Mouse (Mus musculus): ENCODE data around the gene Srebf2.

Gene Srebf2

DNA sequence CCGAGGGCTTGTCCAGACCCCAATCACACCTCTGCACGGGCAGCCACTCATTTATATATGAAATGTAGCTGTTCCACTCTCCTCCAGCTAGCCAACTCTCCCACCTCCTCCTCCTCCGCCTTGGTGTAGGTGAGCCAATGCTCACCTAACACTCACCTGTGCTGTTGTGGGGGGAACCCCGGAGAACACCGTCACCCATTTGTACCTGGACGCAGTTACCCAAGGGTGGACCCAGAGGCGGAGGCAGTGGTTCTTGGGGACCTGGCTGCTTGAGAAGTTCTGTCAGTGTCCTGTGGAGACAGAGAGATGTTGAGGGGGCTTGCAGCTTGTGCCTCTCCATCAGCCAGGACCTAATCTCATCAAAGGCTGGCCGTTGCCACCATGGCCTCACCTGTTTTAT is 61.3 kb downstream of the Srebf2 start:
- DNase-seq = no peak

DNA sequence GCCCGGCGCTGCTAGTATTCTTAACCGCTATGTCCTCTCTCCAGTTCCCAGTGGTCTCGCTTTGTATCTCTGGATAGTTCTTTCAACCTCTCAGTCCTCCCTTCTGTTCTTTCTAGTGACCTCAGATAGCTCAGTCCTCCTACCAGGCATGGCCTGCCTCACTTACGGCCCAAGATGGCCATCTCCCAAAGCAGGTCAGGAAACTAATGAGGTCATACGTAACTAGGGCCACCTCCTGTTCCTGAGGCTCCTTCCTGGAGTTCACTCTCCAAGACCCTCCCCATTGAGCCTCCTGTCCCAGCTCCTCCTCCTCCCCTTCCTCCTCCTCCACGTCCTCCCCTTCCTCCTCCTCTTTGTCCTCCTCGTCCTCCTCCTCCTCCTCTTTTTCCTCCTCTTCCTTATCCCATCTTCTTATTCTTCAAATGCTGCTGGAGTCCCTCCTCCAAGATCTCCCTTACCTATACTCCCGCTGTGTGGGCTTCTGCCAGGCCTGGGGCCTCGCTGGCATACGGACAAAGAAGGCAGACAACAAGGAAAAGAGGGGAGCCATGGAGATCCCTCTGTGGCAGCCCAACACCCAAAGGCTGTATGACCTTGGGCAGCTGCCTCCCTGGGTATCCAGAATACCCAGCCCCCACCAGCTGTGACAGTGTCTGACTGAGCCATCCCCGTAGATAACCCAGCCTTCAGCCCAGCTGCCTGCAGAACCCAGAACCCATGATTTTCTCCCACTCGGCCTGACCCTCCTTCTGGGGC is 62.5 kb downstream of the Srebf2 start:
- no peak for DNase-seq

DNA sequence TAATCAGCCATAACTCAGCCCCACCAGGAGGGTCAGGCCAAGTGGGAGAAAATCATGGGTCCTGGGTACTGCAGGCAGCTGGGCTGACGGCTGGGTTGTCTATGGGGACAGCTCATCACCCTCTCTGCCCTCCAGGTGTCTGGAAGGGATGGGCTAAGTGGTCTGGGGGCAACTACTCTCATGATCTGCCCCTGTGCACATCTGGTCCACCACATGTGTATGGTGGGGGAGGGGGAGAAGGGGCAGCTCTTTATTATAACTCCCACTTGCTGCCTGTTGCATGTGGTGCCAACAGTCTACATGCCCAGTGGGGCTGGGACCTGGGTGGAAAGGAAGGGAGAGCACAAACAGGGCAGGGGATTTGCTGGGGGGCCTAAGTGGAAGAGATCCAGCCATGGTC is 63.8 kb downstream of the Srebf2 start:
- DNase-seq = no peak

DNA sequence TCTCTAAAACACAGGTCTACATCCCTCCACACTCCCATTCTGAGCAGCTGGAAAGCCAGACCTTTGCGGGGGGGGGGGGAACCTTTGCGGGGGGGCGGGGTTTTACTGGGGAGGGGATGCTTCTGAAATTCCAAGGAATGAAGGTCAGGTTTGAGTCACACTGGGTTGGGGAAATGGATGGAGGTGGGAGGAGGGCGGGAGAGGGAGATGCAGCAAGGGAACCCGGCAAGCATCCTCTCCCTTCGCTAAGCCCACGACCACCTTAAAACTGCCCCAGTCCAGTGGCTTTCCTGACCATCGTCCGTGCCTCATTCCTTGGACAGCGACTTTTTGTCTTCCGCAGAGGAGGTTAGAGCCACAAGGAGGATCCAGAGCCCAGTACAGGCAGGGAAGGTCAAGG is 64.3 kb downstream of the Srebf2 start:
- DNase-seq = no peak

DNA sequence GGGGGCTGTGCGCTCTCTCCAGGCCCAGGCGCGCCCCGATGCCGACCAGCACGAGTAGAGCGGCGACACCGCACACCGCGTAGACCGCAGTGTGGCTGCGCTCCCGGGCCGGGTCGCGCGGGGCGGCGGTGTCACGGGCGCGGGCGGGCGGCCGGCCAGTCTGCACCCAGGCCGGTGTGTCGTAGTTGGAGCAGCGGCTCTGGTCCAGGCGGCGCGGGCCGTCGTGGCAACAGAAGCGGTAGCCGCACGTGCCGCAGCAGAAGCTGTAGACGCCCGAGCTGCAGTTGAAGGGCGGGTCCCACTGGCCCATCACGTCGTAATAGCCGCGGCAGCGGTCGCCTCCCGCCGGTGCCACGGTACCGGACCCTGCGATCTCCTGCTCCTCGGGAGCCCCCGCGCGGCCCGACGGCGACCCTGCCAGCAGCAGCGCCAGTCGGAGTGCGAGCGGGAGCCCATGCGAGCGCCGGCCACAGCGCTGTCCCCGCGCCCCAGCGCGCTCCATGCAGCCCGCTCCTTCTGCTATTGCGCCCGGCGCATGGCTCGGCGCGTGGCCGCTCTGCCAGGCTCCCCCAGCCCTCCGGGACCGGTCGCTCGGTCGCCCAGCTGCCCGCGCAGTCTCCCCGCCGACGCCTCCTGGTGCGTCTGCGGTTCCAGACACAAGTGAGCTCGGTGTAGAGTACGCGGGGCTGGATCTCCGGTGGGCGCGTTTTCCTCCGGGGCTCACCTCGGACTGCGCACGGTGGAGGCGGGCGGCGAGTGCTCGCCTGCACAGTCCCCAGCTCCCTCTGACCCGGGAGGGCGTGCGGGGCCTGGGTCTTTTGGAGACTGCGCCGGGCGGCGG is 65.2 kb downstream of the Srebf2 start:
- DNase-seq = no peak

DNA sequence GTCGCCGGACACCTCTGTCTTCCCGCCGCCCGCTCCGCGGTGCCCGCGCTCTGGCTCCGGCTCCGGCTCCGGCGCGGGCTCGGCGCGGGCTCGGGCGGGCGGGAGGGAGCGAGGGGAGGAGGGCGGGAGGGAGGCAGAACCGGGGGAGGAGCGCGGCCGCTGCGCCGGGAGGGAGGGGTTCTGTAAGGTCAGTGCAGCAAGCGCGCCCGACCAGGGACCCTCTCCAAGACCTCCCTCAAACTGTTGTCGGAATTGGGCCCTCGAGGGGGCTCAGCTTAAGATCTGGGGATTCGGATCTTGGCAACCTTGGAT is 65.7 kb downstream of the Srebf2 start, which contains the start of gene Shisa8:
TSS of gene Shisa8 (minus strand) at position 64 of the 312 bp plus-strand sequence.
- no peak for DNase-seq

DNA sequence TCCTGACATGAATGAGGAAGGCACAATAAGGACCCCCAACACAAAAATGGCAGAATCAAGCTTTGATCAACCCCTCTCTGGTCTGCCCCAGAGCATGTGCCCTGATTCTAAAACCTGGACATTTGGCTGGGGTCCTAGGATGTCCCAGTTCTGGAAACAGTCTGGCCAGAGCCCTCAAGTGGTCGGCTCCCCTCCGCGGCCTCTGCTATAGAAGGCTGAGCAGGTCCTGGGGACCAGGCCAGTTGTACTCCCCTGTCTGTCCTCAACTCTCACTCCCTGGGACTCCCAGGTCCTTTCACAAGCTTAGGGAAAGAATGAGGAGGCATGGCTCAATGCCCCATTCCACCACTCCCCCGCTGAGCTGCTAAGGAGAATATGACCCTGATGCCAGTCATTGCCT is 66.2 kb downstream of the Srebf2 start:
- DNase-seq = no peak

DNA sequence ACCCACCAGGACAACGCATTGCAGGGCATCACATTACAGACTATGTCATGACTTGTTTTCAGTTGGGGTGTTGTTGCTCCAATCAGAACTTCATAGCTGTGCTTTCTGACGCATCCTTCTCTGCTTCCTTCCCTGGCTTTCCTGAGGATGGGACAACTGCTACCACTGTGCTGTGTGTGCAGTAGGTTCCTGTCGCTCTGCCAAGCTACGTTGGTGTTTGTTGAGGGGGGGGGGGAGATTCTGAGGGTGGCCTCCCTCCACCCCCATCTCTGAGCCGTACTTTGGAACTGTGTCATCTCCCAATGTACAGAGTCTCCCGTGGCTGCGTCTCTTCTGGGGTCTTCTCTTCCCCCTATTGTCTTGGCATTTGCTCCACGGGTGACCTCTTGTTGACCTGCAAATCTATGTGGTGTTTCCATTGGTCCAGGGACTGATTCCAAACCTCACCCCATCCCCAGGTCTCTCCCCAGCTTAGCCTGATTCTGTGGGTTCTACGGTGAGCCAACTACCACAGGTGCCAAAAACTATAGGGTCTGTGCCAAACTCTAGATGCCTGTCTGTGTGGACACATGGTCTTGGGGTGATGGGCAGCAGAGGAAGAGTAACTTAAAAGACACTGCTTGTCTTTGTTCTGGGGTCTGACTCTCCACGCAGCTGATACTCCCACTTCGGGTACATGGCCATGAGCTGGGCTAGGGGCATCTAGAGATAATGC is 68.5 kb downstream of the Srebf2 start:
- no peak for DNase-seq

DNA sequence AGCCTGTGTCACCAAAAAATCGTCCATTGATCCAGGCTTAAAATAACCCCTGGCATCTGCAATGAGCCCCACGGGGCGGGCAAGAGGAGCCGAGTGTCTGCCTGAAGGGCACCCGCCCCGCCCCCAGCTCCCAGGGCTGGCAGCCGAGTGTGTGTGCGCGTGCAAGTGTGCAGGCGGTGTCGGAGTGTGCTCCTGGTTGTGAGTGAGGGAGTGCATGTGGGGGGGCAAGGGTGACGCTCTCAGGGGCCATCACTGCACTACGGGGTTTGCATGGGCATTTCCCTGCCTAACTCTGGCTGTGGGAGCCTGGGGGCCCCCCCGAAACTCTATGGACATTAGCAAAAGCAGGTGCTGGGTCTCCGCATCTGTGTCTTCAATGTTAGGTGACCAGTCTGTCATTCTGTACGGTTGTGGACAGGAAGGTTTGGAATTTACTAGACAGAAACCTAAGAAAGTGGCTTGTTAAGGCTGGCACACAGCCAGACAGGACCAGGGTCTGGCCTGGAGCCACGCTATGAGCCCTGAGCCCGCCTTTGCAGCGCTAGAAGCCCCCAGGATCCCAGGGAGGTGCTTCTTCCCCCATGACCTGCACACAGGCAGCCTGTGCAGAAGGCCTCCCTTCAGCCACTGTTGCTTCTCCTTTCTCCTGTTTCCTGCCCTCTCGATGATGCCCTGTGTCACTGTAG is 69.3 kb downstream of the Srebf2 start:
- DNase-seq = no peak

DNA sequence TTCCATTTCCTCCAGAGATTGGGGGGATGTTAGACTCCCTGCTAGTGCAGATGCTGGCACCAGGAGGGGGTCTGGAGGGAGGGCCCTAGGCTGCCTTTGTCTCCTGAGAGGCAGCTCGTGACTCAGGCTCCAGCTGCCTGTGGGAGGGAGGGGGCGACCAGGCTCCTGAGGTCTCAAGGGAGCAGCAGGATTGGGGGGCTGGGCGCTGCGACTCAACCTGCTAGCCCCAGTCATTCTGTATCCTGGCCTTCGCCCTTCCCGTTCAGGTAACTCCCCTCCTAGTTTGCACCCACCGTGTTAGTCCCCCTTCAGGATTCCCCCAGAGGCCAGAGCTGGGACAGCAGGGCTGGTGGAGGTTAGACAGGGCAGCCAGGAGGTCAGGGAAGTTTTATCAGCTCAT is 70.1 kb downstream of the Srebf2 start:
- DNase-seq = no peak

DNA sequence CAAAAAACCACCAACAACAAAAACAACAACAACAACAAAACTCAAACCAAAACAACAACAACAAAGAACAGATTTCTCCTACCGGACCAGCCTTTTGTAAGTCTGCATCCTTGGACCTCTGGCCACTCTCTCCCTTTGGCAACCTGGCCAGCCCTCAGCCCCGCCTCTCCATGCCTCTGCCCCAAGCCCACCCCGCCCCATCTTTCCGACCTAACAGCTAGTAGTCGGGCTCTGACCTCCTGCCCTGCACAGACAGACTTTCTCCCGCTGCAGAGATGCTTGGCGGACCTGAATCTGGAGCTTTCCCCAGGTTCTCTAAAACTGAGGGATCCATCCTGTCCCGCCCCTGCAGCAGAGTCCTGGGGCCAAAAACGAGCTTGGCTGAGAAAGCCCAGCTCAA is 71.0 kb downstream of the Srebf2 start:
- no peak for DNase-seq

DNA sequence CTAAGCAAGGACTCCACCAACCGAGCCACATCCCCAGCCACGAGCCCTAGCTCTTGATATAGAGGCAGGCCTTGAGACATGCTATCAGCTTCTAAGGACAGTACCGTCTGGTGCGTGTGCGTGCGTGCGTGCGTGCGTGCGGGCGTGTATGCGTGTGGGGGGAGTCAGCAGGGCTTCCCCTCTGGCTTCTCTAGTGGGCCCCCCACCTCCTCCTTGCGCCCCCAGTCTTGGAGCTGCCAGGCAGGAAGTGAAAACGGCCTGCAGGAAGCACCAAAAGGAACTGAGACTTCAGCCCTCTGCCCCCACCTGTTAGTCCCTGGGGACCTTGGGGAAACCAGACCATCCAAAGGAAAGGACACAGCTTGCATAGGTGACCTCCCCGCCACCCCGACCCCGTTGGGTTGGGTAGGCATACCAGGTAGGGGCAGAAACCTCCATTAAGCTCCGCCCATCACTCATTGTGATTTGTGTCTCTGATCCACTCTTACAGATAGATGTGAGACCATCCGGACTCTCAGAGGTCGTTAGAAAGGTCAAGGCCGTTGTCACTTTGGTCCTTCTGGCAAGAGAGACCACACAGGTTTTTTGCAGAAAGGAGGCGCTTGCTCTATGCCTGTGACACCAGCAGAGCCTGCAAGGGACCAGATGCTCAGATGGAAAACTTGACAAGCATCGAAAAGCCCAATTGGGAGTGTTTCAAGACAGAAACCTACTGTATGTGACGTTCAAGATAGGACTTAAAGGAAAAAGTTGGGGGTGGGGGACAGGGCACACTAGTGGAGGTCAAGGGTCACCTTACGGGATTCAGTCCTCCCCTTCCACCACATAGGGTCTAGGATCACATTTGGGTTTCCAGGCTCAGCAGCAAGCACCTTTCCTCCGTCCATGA is 72.0 kb downstream of the Srebf2 start:
- peak in 1 of 2 experiments; percentile 39 for DNase-seq

DNA sequence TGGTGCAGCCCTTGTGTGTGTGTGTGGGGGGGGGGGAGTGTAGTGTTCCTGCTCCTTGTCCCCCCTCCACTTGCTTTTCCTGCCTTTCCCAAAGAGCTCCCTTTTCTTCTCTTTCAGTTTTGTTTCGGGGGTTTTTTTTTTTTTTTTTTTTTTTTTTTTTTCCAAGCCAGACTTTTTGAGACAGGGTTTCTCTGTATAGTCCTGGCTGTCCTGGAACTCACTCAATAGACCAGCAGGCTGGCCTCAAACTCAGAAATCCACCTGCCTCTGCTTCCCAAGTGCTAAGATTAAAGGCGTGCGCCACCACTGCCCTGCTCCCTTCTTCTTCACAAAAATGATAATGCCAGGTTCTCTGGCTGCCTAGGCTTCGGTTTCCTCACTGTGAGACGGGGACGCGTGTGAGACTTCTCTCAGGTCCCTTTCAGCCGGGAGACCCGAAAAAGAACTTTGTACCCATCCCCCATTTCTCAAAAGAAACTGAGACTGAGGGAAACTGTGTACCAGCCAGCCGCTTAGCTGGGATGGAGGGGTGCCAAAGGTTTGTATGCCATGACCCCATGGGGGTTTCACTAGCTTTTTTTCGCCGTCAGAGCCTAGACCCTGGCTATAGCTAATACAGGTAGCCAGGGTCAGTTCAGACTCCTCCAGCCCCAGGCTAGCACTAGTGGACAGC is 73.2 kb downstream of the Srebf2 start:
- no peak for DNase-seq

DNA sequence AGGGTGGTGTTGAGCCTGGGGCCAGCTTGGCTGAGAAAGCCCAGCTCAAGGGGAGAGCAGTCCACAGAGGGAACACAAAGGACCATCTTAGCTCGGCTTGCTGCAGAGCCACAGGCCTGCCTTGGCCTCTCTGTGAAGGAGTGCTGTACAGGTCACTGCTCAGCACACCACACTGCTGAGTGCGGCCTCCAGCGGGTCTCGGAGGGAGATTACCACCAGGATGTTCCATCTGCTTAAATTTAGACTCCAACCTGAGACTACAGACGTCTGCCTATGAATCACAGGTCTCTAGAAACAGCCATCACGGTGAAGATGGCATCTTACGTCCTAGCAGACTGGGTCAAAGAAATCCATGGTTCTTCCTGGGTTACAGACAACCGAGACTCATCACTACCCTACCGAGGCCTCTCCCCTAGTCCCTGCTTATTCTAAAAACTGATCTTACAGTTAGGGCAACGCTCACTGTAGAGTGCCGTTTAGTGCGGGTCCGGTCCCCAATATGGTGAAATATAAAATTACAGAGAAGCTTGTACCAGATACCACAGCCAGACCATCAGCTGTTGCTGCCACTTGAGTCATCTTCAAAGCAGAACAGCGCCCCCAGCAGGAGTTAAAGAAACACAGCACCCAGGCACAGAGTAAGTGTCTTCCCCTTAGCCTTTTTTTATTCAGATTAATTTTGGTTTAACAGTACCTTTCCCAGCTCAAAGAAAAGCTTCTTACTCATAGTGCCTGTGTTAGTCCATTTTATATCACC is 74.3 kb downstream of the Srebf2 start:
- DNase-seq = no peak

DNA sequence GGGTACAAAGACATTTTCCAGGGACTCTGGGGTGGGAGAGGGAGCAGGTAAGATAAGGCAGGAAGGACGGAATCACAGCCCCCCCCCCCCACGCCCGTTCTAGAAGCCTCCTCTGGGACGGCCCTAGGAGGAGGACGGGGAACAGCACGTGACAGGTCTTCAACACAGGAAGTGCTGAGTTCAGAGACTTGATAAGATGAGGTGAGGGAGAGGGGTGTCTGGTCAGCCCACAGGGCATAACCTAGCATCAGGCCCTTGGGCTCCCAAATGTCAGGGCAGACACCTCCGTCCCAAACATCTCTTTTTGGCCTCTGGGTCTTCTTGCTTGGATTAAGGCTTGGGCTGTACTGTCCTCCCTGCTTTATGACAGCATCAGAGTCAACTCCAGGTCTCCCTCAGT is 76.3 kb downstream of the Srebf2 start:
- DNase-seq = no peak

DNA sequence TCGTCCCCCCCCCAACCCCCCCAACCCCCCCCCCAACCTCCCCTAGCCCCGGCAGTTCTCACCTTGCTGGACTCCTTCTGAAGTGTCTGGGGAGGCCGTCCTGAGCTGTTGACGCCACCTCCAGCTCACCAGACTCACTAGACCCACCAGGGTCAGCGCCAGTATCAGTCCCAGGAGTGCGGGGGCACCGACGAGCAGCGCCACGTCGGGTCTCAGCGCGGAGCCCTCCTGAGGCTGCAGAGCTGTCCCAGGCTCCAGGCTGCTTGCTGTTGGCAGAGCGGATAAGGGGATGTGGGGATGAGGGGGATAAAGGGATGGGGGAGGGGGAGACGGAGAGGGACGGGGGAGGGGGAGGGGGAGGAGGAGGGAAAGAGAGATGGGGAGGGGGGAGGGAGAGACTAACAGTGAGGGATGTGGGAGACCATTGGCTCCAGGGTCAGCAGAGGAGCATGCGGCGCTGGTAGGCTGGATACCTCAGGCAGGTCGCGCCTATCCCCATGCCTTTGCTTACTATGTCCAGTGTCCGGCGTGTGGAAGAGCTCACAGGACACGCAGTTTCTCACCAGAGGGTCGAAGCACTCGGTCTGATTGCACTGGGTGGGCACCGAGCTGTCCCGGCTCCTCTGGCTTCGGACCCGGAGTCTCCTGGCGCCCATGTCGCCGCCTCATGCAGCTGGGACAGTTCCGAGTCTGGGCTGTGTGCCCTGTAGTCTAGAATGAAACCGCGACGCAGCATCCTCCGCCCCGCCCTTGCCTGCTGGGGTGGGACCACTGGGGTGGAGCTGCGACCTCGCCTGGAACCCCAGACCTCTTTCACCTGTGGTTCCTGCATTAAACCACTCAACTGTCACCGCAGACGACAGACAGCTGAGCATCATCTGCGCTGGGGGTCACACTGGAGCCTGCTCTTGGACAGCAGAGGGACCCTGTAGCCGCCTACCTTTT is 76.9 kb downstream of the Srebf2 start, which contains the start of gene Tnfrsf13c:
TSS of gene Tnfrsf13c (minus strand) at position 713 of the 945 bp plus-strand sequence.
- peak; percentile 45 to 54 for DNase-seq

DNA sequence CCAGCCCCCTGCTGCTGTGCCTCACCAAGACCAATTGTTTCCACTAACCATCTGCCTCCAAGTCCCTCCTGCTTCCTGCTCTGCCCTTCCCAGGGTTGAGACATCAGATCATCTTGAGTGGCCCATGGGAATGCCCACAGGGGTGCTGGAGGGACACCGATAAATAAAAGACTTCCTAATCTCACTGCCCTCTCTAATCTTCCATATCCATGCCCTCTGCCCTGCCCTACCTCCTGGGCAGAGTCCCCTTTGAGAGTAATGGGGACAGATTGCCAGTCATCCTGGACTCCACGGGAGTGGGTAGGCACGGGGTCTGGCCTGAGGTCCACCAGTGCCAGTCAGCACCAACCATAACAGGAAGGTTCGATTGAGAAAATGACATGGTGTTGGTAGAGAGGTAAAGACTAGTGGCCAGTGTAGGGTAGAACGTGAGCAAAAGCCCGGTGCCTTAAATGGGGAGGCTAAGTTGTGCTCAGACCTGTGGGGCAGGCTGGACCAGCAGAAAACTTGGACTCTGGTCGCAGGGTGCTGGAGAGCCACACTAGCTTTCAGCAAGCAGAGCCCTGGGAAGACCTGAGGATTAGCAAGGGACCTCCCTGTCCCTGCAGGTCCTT is 77.7 kb downstream of the Srebf2 start:
- no peak for DNase-seq

DNA sequence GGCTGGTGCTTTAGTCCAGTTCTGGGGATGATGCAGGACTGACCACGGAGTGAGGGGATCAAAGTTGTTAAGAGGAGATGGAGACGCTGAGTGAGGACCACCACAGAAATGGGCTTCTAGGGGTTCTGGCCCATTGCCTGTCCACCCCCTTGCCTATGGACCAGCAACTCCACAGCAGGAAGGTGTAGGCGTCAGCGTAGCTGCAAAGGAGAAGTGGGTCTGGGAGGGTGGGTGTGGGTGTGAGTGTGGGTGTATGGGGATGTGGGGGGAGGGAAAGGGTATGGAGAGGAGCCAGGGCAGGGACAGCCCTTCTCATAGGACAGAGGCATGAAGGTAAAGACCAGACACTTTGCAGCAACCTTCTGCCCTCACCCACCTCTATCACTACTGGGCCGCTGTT is 78.8 kb downstream of the Srebf2 start:
- no peak for DNase-seq

DNA sequence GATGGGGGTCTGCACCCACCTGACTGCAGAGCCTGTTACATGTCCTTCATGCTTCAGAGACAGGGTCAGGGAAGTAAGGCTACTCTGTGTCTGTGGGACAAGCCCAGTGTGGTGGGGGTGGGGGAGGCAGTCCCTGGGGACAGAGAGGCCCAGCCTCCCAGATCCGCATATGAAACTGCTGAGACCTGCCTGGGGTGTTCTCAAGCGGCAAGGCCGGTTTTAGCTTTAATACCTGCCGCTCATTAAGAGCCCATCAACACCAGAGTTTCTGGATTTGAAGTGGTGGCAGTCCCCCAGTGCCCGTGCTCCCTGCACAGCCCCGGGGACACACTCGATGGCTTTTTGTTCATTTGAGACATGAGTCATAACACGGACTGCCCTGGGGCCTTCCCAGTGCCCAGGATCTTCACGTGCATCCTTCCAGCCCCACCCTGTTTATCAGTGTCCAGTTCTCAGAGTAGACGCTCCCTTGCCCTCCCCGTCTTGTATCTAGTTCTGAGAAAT is 82.6 kb downstream of the Srebf2 start:
- no peak for DNase-seq

Data from thymus, adult 18-20 months (tissue).